Mouse (Mus musculus) hindbrain, postnatal 0 days (tissue): ENCODE results near the gene Olfr466. TPM values are rescaled to one million over a fixed set of nuclear protein-coding genes. Genes with fewer than 3 reads are reported as not detected.

Experiments
- ATAC-seq: fragments of 200-750 bp; cut with Nextera tagmentation; 2 replicates; pipeline ENCODE4 v1.8.0; 2017; ENCODE audit warnings: mild to moderate bottlenecking, moderate TSS enrichment, moderate library complexity
- DNase-seq: peaks from one replicate; pipeline ENCODE4 v3.0.0-alpha.2; 2015; ENCODE audit warnings: low spot score
- H3K27ac ChIP-seq: fragments of 300-500 bp; sonication (generic); 2 replicates; pipeline ENCODE4 v1.5.1; 2014; ENCODE audit warnings: mild to moderate bottlenecking
- H3K27me3 ChIP-seq: fragments of 300-500 bp; sonication (generic); 2 replicates; pipeline ENCODE4 v1.6.1; 2014; ENCODE audit warnings: low read length, mixed read lengths; ENCODE audit not compliant: insufficient read depth
- H3K36me3 ChIP-seq: fragments of 300-500 bp; sonication (generic); 2 replicates; pipeline ENCODE4 v1.6.1; 2014; ENCODE audit warnings: low read length, mixed read lengths; ENCODE audit not compliant: insufficient read depth
- H3K4me1 ChIP-seq: fragments of 300-500 bp; sonication (generic); 2 replicates; pipeline ENCODE4 v1.6.1; 2014; ENCODE audit warnings: antibody characterized with exemption, low read length, mixed read lengths; ENCODE audit not compliant: insufficient read depth
- H3K4me2 ChIP-seq: fragments of 300-500 bp; sonication (generic); 2 replicates; pipeline ENCODE4 v1.6.1; 2014; ENCODE audit warnings: low read depth, mild to moderate bottlenecking, low read length, moderate library complexity, mixed read lengths
- H3K4me3 ChIP-seq: fragments of 300-500 bp; sonication (generic); 2 replicates; pipeline ENCODE4 v1.5.1; 2014; ENCODE audit warnings: low read length
- H3K9ac ChIP-seq: fragments of 300-500 bp; sonication (generic); replicated peaks from 2 replicates; pipeline ENCODE4 v1.6.1; 2014; ENCODE audit warnings: mild to moderate bottlenecking, low read length, moderate library complexity, mixed read lengths
- H3K9me3 ChIP-seq: fragments of 300-500 bp; sonication (generic); 2 replicates; pipeline ENCODE4 v1.6.1; 2016; ENCODE audit warnings: low read length, mixed read lengths
- CTCF ChIP-seq: IDR thresholded peaks from 2 replicates; pipeline ENCODE4 v1.5.1; 2016; ENCODE audit warnings: antibody characterized with exemption, control low read depth, low read depth
- WGBS: fragments of 180-500 bp; shearing (Covaris S2); extraction: QIAGEN DNeasy Blood & Tissue Kit; methylation state at CpG from one replicate; pipeline ENCODE4 v1.1.7; 2014; 5-methylcytosine and 5-hydroxymethylcytosine counted together
- polyA plus RNA-seq: library from polyadenylated mRNA; unstranded; fragments of >200 nt; fragmentation: Nextera tagmentation; extraction: Ambion mirVana; gene quantifications from 2 replicates; pipeline ENCODE4 v1.2.1, GENCODE M21; 2015
- total RNA-seq: library from RNA; depleted of rRNA; stranded (reverse); fragments of >200 nt; gene quantifications from 2 replicates; pipeline ENCODE4 v1.2.3, GENCODE M21; 2014; rRNA removed

Gene Olfr466
- not detected in 2 replicates for total RNA-seq
- not detected in 2 replicates for polyA plus RNA-seq

DNA sequence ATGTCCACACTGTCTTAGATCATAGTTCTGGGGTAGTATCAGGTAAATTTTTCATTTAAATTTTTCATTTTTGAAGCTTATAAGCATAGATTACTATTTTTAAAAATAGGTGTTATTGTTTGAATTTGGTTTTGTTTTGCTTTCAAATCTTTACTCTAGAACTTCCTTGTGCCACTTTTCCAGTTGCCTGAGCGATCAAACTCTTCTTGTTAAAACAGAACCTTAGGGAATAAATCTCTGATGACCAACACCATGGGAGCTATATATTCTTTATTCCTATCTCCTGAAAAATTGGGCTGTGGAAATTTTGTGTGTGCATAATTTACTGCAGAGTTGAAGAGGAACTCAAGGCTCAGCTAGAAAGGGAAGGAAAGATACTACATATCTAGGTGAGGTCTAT is at the start of gene Olfr466:
Gene Olfr466, plus strand, starts transcription at position 301 of the 400 bp plus-strand sequence.
- H3K27ac ChIP-seq = no peak within 1 kb of the TSS
- no peak within 1 kb of the TSS for H3K4me2 ChIP-seq
- H3K4me3 ChIP-seq = no peak within 1 kb of the TSS
- no peak within 1 kb of the TSS for H3K9ac ChIP-seq
- ATAC-seq = no peak
- no peaks in the 10 kb centered on the region for H3K9me3 ChIP-seq
- H3K4me1 ChIP-seq = no peaks in the 10 kb centered on the region
- WGBS = 76% methylated on average over 1 of the region's 1 CpGs
- TF ChIP-seq CTCF = no peak
- no peaks in the 10 kb centered on the region for H3K27me3 ChIP-seq
- no peak for DNase-seq
- H3K36me3 ChIP-seq = no peaks in the 10 kb centered on the region

DNA sequence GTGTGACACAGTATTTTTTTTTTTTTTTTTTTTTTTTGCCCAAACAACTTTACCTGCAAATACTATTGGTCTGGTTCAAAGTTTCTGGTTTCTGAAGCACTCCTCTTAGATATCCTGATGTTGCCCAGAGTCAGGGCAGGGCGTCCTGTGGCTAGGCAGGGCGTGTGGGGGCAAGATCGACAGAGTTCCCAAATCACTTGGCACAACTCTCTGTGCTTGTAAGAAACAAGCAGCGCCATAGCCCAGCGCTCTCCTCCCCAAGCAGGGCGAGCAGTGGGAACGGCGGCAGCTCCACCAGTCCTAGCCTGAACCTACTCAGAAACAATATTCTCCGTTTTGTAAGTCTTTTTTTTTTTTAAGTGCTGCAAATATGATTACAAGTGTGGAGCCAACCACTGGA is 49.4 kb upstream of the Olfr466 start:
- ATAC-seq = no peak

DNA sequence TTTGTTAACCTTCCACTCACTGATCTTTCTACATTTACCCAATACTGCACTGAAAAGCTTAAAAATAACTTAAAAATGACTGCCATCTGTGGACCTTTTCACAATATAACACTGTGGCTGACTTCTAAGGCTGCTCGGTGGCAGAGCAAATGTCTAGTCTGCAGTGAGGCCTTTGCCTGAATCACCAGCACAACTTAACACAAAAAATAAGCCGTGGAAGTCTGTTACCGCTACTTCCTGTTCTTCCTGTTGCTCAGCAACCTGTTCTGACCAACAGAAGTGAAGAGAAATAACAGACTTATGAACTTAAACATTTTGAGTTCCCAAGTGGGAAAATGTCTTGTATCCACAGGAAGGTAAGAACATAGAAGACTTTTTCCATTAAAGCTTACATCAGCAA is 48.8 kb upstream of the Olfr466 start:
- TF ChIP-seq CTCF = no peak
- H3K9ac ChIP-seq = no peak overlapping the region
- no peaks in the 10 kb centered on the region for H3K4me1 ChIP-seq
- no peaks in the 10 kb centered on the region for H3K36me3 ChIP-seq
- H3K9me3 ChIP-seq = 0 out of 2 replicates have a peak, but pooled peaks cover 5% of the 10 kb centered on the region
- DNase-seq (no peak), ATAC-seq (no peak)
- 94% methylated on average over 3 of the region's 3 CpGs for WGBS
- no peak overlapping the region for H3K27ac ChIP-seq
- no peaks in the 10 kb centered on the region for H3K27me3 ChIP-seq
- no peak overlapping the region for H3K4me3 ChIP-seq
- no peak overlapping the region for H3K4me2 ChIP-seq

More for the DNA sequence above, 49.4 kb upstream of the Olfr466 start:
- Histone ChIP-seq H3K27ac (no peak overlapping the region), H3K36me3 (no peaks in the 10 kb centered on the region), H3K4me2 (no peak overlapping the region), H3K9me3 (0 out of 2 replicates have a peak, but pooled peaks cover 5% of the 10 kb centered on the region), H3K9ac (no peak overlapping the region), H3K4me3 (no peak overlapping the region), H3K27me3 (no peaks in the 10 kb centered on the region), H3K4me1 (no peaks in the 10 kb centered on the region)
- TF ChIP-seq CTCF = no peak
- no peak for DNase-seq
- WGBS = 94% methylated on average over 9 of the region's 9 CpGs

DNA sequence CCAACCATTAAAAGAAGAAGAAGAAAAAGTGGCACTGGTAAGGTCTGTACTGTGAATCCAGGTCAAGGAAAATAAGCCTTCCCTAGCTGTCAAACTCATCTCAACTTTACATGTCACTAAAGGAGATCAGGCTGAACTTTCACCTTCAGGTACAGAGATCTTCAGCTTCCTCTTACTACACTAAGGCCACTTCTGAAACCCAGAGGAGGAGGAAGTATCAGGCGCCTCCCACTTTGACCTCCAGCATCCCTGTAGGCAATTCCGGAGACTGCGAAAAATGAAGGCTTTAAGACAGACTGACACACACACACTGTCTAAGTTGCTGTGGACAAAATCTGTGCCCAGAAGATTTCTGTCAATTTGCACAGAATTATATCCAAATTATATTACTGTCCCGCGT is 38.1 kb upstream of the Olfr466 start:
- WGBS = 0% methylated on average over 5 of the region's 5 CpGs
- no peak for TF ChIP-seq CTCF
- no peak for ATAC-seq
- peak overlapping the region; percentile 89 for H3K9ac ChIP-seq
- H3K36me3 ChIP-seq = no peaks in the 10 kb centered on the region
- H3K4me1 ChIP-seq = peaks cover 8% of the 10 kb centered on the region; the same call in 1 of the 2 replicates
- no peaks in the 10 kb centered on the region for H3K27me3 ChIP-seq
- DNase-seq = peak; percentile 1
- peak overlapping the region; percentile 94 for H3K4me3 ChIP-seq
- H3K9me3 ChIP-seq = no peaks in the 10 kb centered on the region
- peak overlapping the region; percentile 85 for H3K4me2 ChIP-seq
- H3K27ac ChIP-seq = peak overlapping the region; percentile 86

DNA sequence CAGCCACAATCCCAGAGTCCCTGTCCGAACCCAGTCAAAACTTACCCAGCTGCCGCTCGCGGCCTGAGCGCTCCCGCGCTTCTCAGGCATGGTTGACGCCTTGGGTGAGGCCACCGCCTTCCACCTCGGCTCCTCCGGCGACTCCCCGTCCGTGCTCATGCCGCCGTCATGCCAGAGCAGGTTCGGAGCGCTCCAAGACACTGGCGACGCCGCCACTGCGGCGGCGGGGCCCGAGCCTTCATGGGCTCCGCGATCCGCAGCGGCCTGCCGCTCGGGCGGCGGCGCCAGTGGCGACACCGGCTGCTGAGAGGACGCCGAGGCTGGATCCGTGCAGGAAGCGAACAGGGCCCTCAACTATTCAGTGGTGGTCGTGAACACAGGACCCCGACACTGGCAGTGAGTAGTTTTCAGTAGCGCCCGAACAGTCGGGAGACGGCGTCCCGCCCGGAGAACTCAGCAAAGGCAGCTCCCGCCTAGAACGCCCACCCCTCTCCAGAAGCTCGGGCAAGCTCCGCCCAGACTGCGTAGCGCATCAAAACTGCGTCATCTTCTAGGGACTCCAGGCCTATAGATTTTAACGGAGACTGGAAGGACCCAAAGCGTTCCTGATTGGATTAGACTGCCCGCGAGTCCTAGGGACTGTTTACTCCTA is 37.5 kb upstream of the Olfr466 start, which contains the start of gene Mfsd14b:
Gene Mfsd14b, minus strand, starts transcription at position 517 of the 652 bp plus-strand sequence.
- no peak for TF ChIP-seq CTCF
- H3K4me1 ChIP-seq = peaks cover 8% of the 10 kb centered on the region; the same call in 1 of the 2 replicates
- H3K9ac ChIP-seq = peak within 1 kb of the TSS; percentile 89
- no peaks in the 10 kb centered on the region for H3K9me3 ChIP-seq
- peak within 1 kb of the TSS; percentile 94 for H3K4me3 ChIP-seq
- H3K4me2 ChIP-seq = peak within 1 kb of the TSS; percentile 85
- WGBS = under 1% methylated on average over 60 of the region's 60 CpGs
- ATAC-seq (peak; percentile 100), DNase-seq (peak; percentile 98)
- H3K27ac ChIP-seq = peak within 1 kb of the TSS; percentile 86
- H3K27me3 ChIP-seq = no peaks in the 10 kb centered on the region
- no peaks in the 10 kb centered on the region for H3K36me3 ChIP-seq

- peak; percentile 65 for ATAC-seq
- peak overlapping the region; percentile 86 for H3K27ac ChIP-seq
- H3K4me1 ChIP-seq = peaks cover 8% of the 10 kb centered on the region; the same call in 1 of the 2 replicates
- WGBS = 48% methylated on average over 3 of the region's 3 CpGs
- H3K36me3 ChIP-seq = no peaks in the 10 kb centered on the region
- TF ChIP-seq CTCF = no peak; the same call in 1 of the 2 replicates
- H3K9me3 ChIP-seq = no peaks in the 10 kb centered on the region
- H3K4me3 ChIP-seq = peak overlapping the region; percentile 94
- DNase-seq = peak; percentile 24
- no peaks in the 10 kb centered on the region for H3K27me3 ChIP-seq
- H3K4me2 ChIP-seq = peak overlapping the region; percentile 85
- peak overlapping the region; percentile 89 for H3K9ac ChIP-seq
Measured at GRCm38 (mm10) chr13:65113239-65113638, 36.8 kb upstream of the Olfr466 start.

DNA sequence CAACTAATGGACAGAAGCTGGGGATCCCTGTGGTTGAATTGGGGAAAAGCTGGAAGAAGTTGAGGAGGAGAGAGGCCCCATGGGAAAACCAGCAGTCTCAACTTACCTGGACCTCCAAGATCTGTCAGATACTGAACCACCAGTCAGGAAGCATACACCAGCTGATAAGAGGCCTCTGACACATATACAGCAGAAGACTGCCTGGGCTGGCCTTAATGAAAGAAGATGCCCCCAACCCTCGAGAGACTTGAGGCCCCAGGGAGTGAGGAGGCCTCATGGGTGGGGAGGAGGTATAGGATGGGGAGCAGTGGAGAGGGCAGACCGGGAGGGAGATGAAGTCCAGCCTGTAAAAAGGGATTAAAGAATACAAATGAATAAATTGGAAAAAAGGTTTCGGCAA is 29.1 kb upstream of the Olfr466 start:
- Histone ChIP-seq H3K36me3 (no peaks in the 10 kb centered on the region), H3K4me1 (no peaks in the 10 kb centered on the region), H3K9ac (no peak overlapping the region), H3K4me3 (no peak overlapping the region), H3K9me3 (no peaks in the 10 kb centered on the region), H3K27ac (no peak overlapping the region), H3K27me3 (no peaks in the 10 kb centered on the region), H3K4me2 (no peak overlapping the region)
- ATAC-seq = no peak
- no peak for DNase-seq
- TF ChIP-seq CTCF = no peak
- WGBS = 74% methylated on average over 3 of the region's 3 CpGs
